Mouse (Mus musculus): ENCODE measurements at regions not wholly inside any gene's neighbourhood (a gene's known extent, or its start where the extent isn't known, plus 50 kb on each side); places are given as distances from the start of the nearest gene placed in this dataset.

- TF ChIP-seq CHD2 (IDR thresholded peaks at IDR 0.05; ENCODE audit: low read length) (no peak), CTCF (conservative IDR thresholded peaks at IDR 0.05 in 1 of 2, IDR thresholded peaks at IDR 0.05 in 1 of 2; ENCODE audit: low read depth in 2 of 2, low read length in 2 of 2) (no peak), MAZ (IDR thresholded peaks at IDR 0.05; ENCODE audit: low read depth, low read length) (no peak), TBP (conservative IDR thresholded peaks at IDR 0.05; ENCODE audit: low read depth, low read length) (no peak), E2F4 (IDR thresholded peaks at IDR 0.05; ENCODE audit: insufficient replicate concordance, low read depth, low read length) (no peak), POLR2A (IDR thresholded peaks at IDR 0.05; ENCODE audit: low read depth, low read length) (no peak), RAD21 (IDR thresholded peaks at IDR 0.05; ENCODE audit: low read depth, low read length) (no peak)
These were observed 81.9 kb downstream of the Gm21962 start for GRCm38 (mm10) chr3:137753257-137753654.
